Mouse (Mus musculus): Measurements from ENCODE around the gene Sec24a.

GRCm38 (mm10) chr11:51648566-51648965 is 114.9 kb downstream of the Sec24a start:
- TF ChIP-seq CTCF (IDR thresholded peaks at IDR 0.05; ENCODE audit: low read depth) = no peak
- TF ChIP-seq EP300 (optimal IDR thresholded peaks at IDR 0.05) = no peak

All from stomach, postnatal 0 days (tissue).